Mouse (Mus musculus) heart, adult 8-10 months (tissue): ENCODE measurements around the gene Hoxc10. TPM values are rescaled to one million over a fixed set of nuclear protein-coding genes. Genes with fewer than 3 reads are reported as not detected.

ENCODE experiments used
- DNase-seq: peaks from one replicate; pipeline ENCODE4 v3.0.0; 2022; ENCODE audit warnings: low spot score
- microRNA-seq: library from miRNA; unstranded; fragments of <30 nt; microRNA quantifications from one replicate; pipeline ENCODE4 v1.2.0, GENCODE M21; 2022
- total RNA-seq, 4 experiments: library from RNA; stranded (reverse); gene quantifications; 2 replicates each; pipeline ENCODE4 v1.2.4; 2022

Hoxc10 gene
- total RNA-seq, 4 experiments from 2014 or later, result not detected

- no peak for DNase-seq
Measured at GRCm38 (mm10) chr15:103011928-103012486, 45.4 kb downstream of the Hoxc10 start.

GRCm38 (mm10) chr15:103013238-103013984 lies 46.8 kb downstream of the Hoxc10 start:
- DNase-seq, result peak; percentile 13

- no peak for DNase-seq
Measured at GRCm38 (mm10) chr15:103014166-103015008, 47.8 kb downstream of the Hoxc10 start.

GRCm38 (mm10) chr15:103015009-103015399 lies 48.4 kb downstream of the Hoxc10 start:
- DNase-seq, result no peak

- DNase-seq, result no peak
Measured at GRCm38 (mm10) chr15:103015406-103016166, 49.0 kb downstream of the Hoxc10 start.

GRCm38 (mm10) chr15:103018636-103019035 lies 52.0 kb downstream of the Hoxc10 start, which contains the start of gene Hoxc4:
Gene Hoxc4, plus strand, starts transcription at chr15:103018934.
- no peak for DNase-seq

GRCm38 (mm10) chr15:103020899-103021418 lies 54.4 kb downstream of the Hoxc10 start:
- no peak for DNase-seq

Small RNAs within 50 kb of the gene (microRNA-seq; reads per million reads assigned to microRNA genes)
- gene Mir196a-2 (1.4 reads per million), gene Mir615 (5.6 reads per million, percentile 13 among the genes with 10 or more reads in this experiment)

Other genes with a start within 250 kb of the Hoxc10 start
- gene Calcoco1, start 244.6 kb upstream of the Hoxc10 start, total RNA-seq, result 100 to 1,000 TPM; 117 to 143 (median 127) TPM
- gene Hoxc13, start 45.7 kb upstream of the Hoxc10 start, total RNA-seq, result not detected
- gene Hoxc12, start 30.0 kb upstream of the Hoxc10 start, total RNA-seq, result not detected
- not detected for gene Hoxc11, start 12.4 kb upstream of the Hoxc10 start, total RNA-seq
- gene Hoxc5, start 647 bp downstream of the Hoxc10 start, total RNA-seq, result under 1 TPM in 1 of 4 experiments, not detected in 3; 0.12 TPM
- gene Hoxc9, start 9.6 kb downstream of the Hoxc10 start, total RNA-seq, result not detected
- gene Hoxc8, start 23.8 kb downstream of the Hoxc10 start, total RNA-seq, result not detected
- under 1 TPM in 2 of 4 experiments, not detected in 2; 0.25 to 0.62 TPM for gene Hoxc6, start 31.5 kb downstream of the Hoxc10 start, total RNA-seq
- not detected for gene Hoxc4, start 52.1 kb downstream of the Hoxc10 start, total RNA-seq
- gene Smug1, start 200.3 kb downstream of the Hoxc10 start, total RNA-seq, result 10 to 100 TPM; 10.4 to 16.8 (median 15.2) TPM